Mouse (Mus musculus): ENCODE results near the gene Ncoa1.
A peak's percentile ranks its signal among the peaks of the same experiment; 100 is the strongest.

Gene Ncoa1

DNA sequence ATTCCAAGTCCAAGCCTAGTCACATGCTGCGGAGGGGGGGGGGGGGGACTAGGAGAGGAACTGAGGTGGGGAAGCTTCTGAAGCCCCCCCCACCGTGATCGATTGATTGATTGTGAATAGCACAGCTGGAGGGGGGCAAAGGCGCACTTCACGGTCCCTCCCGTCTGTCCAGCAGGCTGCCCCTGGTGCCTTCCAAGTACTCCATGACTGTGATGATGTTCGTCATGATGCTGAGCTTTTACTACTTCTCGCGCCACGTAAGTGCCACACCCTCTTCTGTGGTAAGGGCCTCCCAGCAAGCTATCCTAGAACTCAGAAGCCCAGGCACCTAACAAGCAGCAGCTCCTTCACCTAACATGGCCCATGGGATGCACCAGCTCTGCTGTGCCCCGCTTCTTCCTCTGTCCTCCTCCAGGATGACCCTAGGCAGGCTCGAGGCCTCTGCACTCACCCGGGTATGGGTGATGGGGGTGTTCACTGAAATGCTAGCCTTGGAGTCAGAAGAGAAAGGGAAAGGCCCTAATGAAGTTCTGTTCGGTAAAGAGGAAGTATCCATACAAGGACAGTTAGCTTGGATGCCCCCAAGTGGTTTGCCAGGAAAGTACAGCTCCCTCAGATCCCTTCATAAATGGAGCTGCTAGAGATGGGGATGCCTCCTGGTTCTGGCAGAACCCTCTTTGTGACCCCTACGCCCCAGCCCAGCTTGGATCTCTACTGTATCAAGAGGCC is 268.4 kb downstream of the Ncoa1 start:
- DNase-seq = peak; percentile 76

DNA sequence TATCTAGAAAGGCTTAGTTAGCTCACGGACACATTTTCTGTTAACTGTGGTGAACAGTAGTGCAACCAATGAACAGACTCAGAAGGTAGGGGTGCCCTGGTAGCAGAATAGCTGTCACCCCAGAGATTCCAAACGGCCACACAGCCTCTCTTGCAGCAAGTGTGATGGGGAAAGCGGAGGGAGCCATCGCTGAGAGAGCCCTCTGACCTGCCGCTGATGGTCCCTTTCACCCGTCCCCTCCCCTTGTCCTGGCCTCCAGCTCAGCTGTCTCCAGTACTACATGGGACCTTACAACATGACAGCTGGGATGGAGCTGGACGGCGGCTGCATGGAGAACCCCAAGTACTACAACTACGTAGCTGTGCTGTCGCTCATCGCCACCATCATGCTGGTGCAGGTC is 270.9 kb downstream of the Ncoa1 start:
- DNase-seq = no peak

DNA sequence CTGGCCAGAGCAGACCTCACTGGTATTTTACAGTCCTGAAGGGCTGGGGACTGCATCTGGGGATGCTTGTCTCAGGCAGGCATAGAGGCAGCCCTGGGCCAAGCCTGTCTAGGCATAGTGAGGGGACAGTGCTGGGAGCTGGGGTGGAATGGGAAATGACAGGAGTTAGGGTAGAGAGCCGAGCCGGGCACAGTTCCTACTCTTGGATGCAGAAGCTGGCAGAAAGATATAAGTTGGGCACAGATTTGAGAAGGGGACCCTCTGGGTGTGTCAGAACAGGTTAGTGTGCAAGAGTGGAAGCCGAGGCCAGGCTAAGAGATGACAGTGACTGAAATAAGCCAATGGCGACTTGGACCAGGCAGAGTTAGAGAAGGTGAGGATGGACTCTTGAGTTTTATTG is 274.8 kb downstream of the Ncoa1 start:
- DNase-seq = no peak

DNA sequence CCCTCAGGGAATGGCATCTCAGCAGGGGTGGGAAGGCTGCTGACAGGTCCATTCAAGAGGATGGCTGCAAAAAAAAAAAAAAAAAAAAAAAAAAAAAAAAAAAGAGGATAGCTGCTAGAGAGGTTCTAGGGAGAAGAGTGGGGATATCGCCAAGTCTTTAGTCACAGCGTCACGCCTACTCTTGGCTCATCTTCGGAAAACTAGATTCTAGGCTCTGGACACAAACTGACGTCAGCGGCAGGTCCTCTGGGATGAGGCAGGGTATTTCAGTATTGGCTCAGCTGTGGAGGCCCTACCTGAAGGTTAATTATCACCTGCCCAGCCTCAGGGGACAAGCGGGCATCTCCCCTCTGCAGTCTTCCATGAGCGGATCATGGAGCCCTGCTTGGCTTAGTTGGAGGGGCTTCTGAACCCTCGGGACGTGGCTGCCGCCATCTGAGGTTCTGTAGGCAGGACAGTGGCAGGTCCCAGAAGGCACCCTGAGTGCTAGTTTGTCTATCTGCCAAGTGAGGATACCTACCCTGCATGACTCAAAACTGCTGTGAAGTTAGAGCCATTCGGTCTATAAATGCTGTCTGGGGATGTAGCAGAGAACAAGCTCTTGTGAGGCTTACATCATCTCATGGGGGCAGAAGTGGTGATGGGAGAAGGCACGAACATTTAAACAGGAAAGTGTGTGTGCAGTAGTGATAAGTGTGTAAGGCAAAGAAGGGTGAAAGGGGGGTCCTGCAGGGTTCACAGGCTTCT is 275.4 kb downstream of the Ncoa1 start:
- DNase-seq = no peak

DNA sequence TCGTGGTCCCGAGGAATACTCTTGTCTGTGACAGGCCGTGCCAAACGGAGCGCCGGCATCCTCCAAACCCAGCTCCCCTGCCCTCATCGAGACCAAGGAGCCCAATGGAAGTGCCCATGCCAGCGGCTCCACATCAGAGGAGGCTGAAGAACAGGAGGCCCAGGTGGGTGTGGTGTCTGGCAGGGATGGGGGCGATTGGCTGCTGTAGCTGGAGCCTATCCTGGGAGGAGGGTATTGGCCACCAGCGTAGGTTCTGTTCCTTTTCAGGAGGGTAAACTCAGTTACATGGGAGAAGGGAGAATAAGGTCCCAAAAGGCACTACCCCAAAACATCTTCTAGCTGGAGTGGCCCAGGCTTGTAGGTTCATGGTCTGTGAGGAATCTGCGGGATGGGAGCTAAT is 277.7 kb downstream of the Ncoa1 start:
- no peak for DNase-seq

DNA sequence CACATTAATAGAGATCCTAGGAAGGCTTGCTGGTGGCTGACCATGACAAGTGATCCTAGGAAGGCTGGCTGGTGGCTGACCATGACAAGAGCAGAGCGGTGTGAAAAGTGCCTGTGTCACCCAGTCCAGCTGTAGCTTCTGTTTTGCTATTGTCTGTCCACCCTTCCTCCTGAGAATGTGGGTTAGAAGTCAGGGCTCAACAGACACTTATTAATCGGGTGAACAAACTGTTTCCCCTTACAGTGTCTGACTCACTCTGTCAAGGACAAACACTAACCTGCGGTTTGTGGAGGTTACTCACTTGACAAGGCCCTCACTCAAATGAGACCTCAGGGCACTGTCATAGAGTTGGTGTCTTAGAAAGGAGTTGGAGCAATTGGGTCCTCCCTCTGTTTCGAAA is 278.3 kb downstream of the Ncoa1 start:
- no peak for DNase-seq
